Mouse (Mus musculus) MEL (cell line): ENCODE results near the gene 9630041A04Rik. TPM values are rescaled to one million over a fixed set of nuclear protein-coding genes. Genes with fewer than 3 reads are reported as not detected.

Experiments used
- DNase-seq: peaks from one replicate; pipeline ENCODE4 v3.0.0; 2011; ENCODE audit warnings: low read depth, low spot score
- H3K27ac ChIP-seq: 2 replicates; pipeline ENCODE4 v1.5.1; 2012; ENCODE audit warnings: low read depth, mild to moderate bottlenecking, control low read depth, low read length, moderate library complexity; ENCODE audit not compliant: control insufficient read depth
- H3K27me3 ChIP-seq, 2 experiments: fragments of 150-350 bp in 1 of 2; sonication (generic) in 1 of 2; 2 replicates each; pipeline ENCODE4 v1.6.1; 2012; ENCODE audit warnings: low read length in 2 of 2, mild to moderate bottlenecking in 2 of 2, improper control_type of control experiment in 1 of 2, moderate library complexity in 1 of 2; ENCODE audit not compliant: insufficient read depth in 2 of 2, control insufficient read depth in 1 of 2
- H3K36me3 ChIP-seq, 2 experiments: 2 replicates each; pipeline ENCODE4 v1.6.1; 2012 to 2014; ENCODE audit warnings: low read length in 2 of 2, improper control_type of control experiment in 1 of 2, inconsistent platforms in 1 of 2, mild to moderate bottlenecking in 1 of 2; ENCODE audit not compliant: insufficient read depth in 2 of 2, control insufficient read depth in 1 of 2
- H3K4me1 ChIP-seq, 2 experiments: fragments of 150-350 bp in 1 of 2; sonication (generic) in 1 of 2; 2 replicates each; pipeline ENCODE4 v1.6.1; 2012; ENCODE audit warnings: low read length in 2 of 2, improper control_type of control experiment in 1 of 2, mild to moderate bottlenecking in 1 of 2; ENCODE audit not compliant: insufficient read depth in 2 of 2, control insufficient read depth in 1 of 2
- H3K4me3 ChIP-seq, 2 experiments: fragments of 150-350 bp in 1 of 2; sonication (generic) in 1 of 2; 2 replicates each; pipeline ENCODE4 v1.5.1; 2012; ENCODE audit warnings: low read depth in 2 of 2, low read length in 2 of 2, mild to moderate bottlenecking in 2 of 2, moderate library complexity in 2 of 2, control low read depth in 1 of 2, improper control_type of control experiment in 1 of 2; ENCODE audit not compliant: control insufficient read depth in 1 of 2, insufficient read depth in 1 of 2
- H3K79me2 ChIP-seq: 2 replicates; pipeline ENCODE4 v1.6.1; 2012; ENCODE audit warnings: mild to moderate bottlenecking, low read length, moderate library complexity; ENCODE audit not compliant: control insufficient read depth, poor library complexity, insufficient read depth
- H3K9ac ChIP-seq: 2 replicates; pipeline ENCODE4 v1.6.1; 2012; ENCODE audit warnings: low read depth, mild to moderate bottlenecking, control low read depth, low read length, moderate library complexity; ENCODE audit not compliant: control insufficient read depth, poor library complexity, severe bottlenecking
- H3K9me3 ChIP-seq: fragments of 150-350 bp; sonication (generic); replicated peaks from 2 replicates; pipeline ENCODE4 v1.6.1; 2012; ENCODE audit warnings: mild to moderate bottlenecking, low read length, improper control_type of control experiment, moderate library complexity; ENCODE audit not compliant: insufficient read depth
- BHLHE40 ChIP-seq: IDR thresholded peaks from 2 replicates; pipeline ENCODE4 v1.6.1; 2012; ENCODE audit warnings: low read depth, mild to moderate bottlenecking, inconsistent platforms, low read length, improper control_type of control experiment, borderline replicate concordance
- CHD2 ChIP-seq: IDR thresholded peaks from 2 replicates; pipeline ENCODE4 v1.6.1; 2011; ENCODE audit warnings: low read length, improper control_type of control experiment
- CTCF ChIP-seq, 3 experiments: IDR thresholded peaks in 2 of 3; conservative IDR thresholded peaks in 1 of 3; 2 replicates each; pipeline ENCODE4 v1.5.1; 2011 to 2012; ENCODE audit warnings: low read length in 3 of 3, low read depth in 2 of 3, mild to moderate bottlenecking in 2 of 3, improper control_type of control experiment in 1 of 3, inconsistent platforms in 1 of 3, mixed read lengths in 1 of 3, moderate library complexity in 1 of 3; ENCODE audit not compliant: control insufficient read depth in 1 of 3, insufficient read depth in 1 of 3, poor library complexity in 1 of 3, severe bottlenecking in 1 of 3
- E2F4 ChIP-seq: IDR thresholded peaks from 2 replicates; pipeline ENCODE4 v1.6.1; 2011; ENCODE audit warnings: low read depth, low read length, improper control_type of control experiment, borderline replicate concordance
- ELF1 ChIP-seq: IDR thresholded peaks from 2 replicates; pipeline ENCODE4 v1.6.1; 2014; ENCODE audit warnings: low read depth, mild to moderate bottlenecking, inconsistent platforms, low read length, improper control_type of control experiment, moderate library complexity
- EP300 ChIP-seq, 2 experiments: IDR thresholded peaks; 2 replicates each; pipeline ENCODE4 v1.6.1; 2011; ENCODE audit warnings: improper control_type of control experiment in 2 of 2, low read length in 2 of 2, low read depth in 1 of 2, mild to moderate bottlenecking in 1 of 2
- ETS1 ChIP-seq: IDR thresholded peaks from 2 replicates; pipeline ENCODE4 v1.6.1; 2012; ENCODE audit warnings: low read depth, mild to moderate bottlenecking, inconsistent platforms, low read length, improper control_type of control experiment, moderate library complexity
- GATA1 ChIP-seq: IDR thresholded peaks from 2 replicates; pipeline ENCODE4 v1.6.1; 2011; ENCODE audit warnings: low read depth, low read length, improper control_type of control experiment
- MAFK ChIP-seq: IDR thresholded peaks from 2 replicates; pipeline ENCODE4 v1.6.1; 2011; ENCODE audit warnings: low read depth, mild to moderate bottlenecking, low read length, improper control_type of control experiment, borderline replicate concordance
- MAZ ChIP-seq: IDR thresholded peaks from 2 replicates; pipeline ENCODE4 v1.6.1; 2012; ENCODE audit warnings: low read depth, mild to moderate bottlenecking, inconsistent platforms, low read length, improper control_type of control experiment
- MEF2A ChIP-seq: IDR thresholded peaks from 2 replicates; pipeline ENCODE4 v1.6.1; 2014; ENCODE audit warnings: low read depth, mild to moderate bottlenecking, inconsistent platforms, low read length, improper control_type of control experiment; ENCODE audit not compliant: poor library complexity, insufficient replicate concordance, severe bottlenecking; ENCODE audit errors: extremely low read depth
- MYC ChIP-seq: IDR thresholded peaks from 2 replicates; pipeline ENCODE4 v1.6.1; 2011; ENCODE audit warnings: low read depth, mild to moderate bottlenecking, low read length, improper control_type of control experiment, moderate library complexity
- POLR2A ChIP-seq, 2 experiments: IDR thresholded peaks; 2 replicates each; pipeline ENCODE4 v1.6.1; 2011 to 2012; ENCODE audit warnings: low read length in 2 of 2, mild to moderate bottlenecking in 2 of 2, control low read depth in 1 of 2, improper control_type of control experiment in 1 of 2, low read depth in 1 of 2, moderate library complexity in 1 of 2; ENCODE audit not compliant: control insufficient read depth in 1 of 2, insufficient read depth in 1 of 2, poor library complexity in 1 of 2
- POLR2AphosphoS2 ChIP-seq: IDR thresholded peaks from 2 replicates; pipeline ENCODE4 v1.6.1; 2011; ENCODE audit warnings: low read length, improper control_type of control experiment
- POLR2AphosphoS5 ChIP-seq: IDR thresholded peaks from 2 replicates; pipeline ENCODE4 v1.6.1; 2012; ENCODE audit warnings: low read depth, borderline replicate concordance, mild to moderate bottlenecking, inconsistent platforms, low read length, moderate library complexity, mixed read lengths
- RCOR1 ChIP-seq: IDR thresholded peaks from 2 replicates; pipeline ENCODE4 v1.6.1; 2012; ENCODE audit warnings: low read depth, mild to moderate bottlenecking, inconsistent platforms, low read length, improper control_type of control experiment
- SMC3 ChIP-seq: IDR thresholded peaks from 2 replicates; pipeline ENCODE4 v1.6.1; 2011; ENCODE audit warnings: low read depth, low read length, improper control_type of control experiment
- TBP ChIP-seq: IDR thresholded peaks from 2 replicates; pipeline ENCODE4 v1.8.0; 2011; ENCODE audit warnings: low read depth, low read length, improper control_type of control experiment
- TCF12 ChIP-seq: IDR thresholded peaks from 2 replicates; pipeline ENCODE4 v1.6.1; 2014; ENCODE audit warnings: low read depth, mild to moderate bottlenecking, inconsistent platforms, low read length, improper control_type of control experiment, moderate library complexity
- UBTF ChIP-seq: IDR thresholded peaks from 2 replicates; pipeline ENCODE4 v1.6.1; 2012; ENCODE audit warnings: low read depth, mild to moderate bottlenecking, inconsistent platforms, low read length, improper control_type of control experiment, moderate library complexity, borderline replicate concordance; ENCODE audit not compliant: insufficient read depth
- ZC3H11A ChIP-seq: IDR thresholded peaks from 2 replicates; pipeline ENCODE4 v1.6.1; 2012; ENCODE audit warnings: low read depth, mild to moderate bottlenecking, inconsistent platforms, low read length, improper control_type of control experiment
- ZKSCAN1 ChIP-seq: IDR thresholded peaks from 2 replicates; pipeline ENCODE4 v1.6.1; 2012; ENCODE audit warnings: low read depth, mild to moderate bottlenecking, inconsistent platforms, low read length, improper control_type of control experiment, moderate library complexity
- ZMIZ1 ChIP-seq: IDR thresholded peaks from 2 replicates; pipeline ENCODE4 v1.6.1; 2012; ENCODE audit warnings: low read depth, mild to moderate bottlenecking, inconsistent platforms, low read length, improper control_type of control experiment, moderate library complexity
- ZNF384 ChIP-seq: IDR thresholded peaks from 2 replicates; pipeline ENCODE4 v1.6.1; 2012; ENCODE audit warnings: low read depth, mild to moderate bottlenecking, inconsistent platforms, low read length, improper control_type of control experiment
- polyA plus RNA-seq, 2 experiments: library from polyadenylated mRNA; stranded (reverse) in 1 of 2; unstranded in 1 of 2; fragments of >175 nt in 1 of 2; fragments of >200 nt in 1 of 2; gene quantifications; 2 replicates each; pipeline versions ENCODE4 v1.2.1 to v1.2.4; 2012; ENCODE audit warnings: low replicate concordance in 2 of 2, low read depth in 1 of 2; ENCODE audit not compliant: insufficient read length in 2 of 2, insufficient read depth in 1 of 2, missing spikeins in 1 of 2
- total RNA-seq: library from RNA; depleted of rRNA; stranded (reverse); fragments of 300-350 nt; gene quantifications from 2 replicates; pipeline ENCODE4 v1.2.3, GENCODE M21; 2012

9630041A04Rik gene
- total and polyA plus RNA-seq, 3 experiments, result not detected

- Histone ChIP-seq H3K36me3 (no peaks in the 10 kb centered on the region), H3K27me3 (no peaks in the 10 kb centered on the region), H3K9me3 (no peaks in the 10 kb centered on the region), H3K4me3 (no peak overlapping the region), H3K79me2 (no peaks in the 10 kb centered on the region), H3K4me1 (no peaks in the 10 kb centered on the region), H3K9ac (no peak overlapping the region), H3K27ac (no peak overlapping the region)
- no peak for TF ChIP-seq POLR2A (IDR thresholded peaks at IDR 0.05; ENCODE audit: control insufficient read depth in 1 of 2, insufficient read depth in 1 of 2, low read depth in 1 of 2, low read length in 2 of 2, poor library complexity in 1 of 2)
- no peak for TF ChIP-seq MYC
- no peak for TF ChIP-seq EP300 (IDR thresholded peaks at IDR 0.05; ENCODE audit: low read depth in 1 of 2, low read length in 2 of 2)
- no peak for TF ChIP-seq UBTF
- TF ChIP-seq ZNF384, result no peak
- TF ChIP-seq ELF1, result no peak
- no peak for TF ChIP-seq SMC3
- no peak for TF ChIP-seq ZKSCAN1
- no peak for TF ChIP-seq ZMIZ1
- no peak for TF ChIP-seq RCOR1
- no peak for TF ChIP-seq GATA1
- TF ChIP-seq BHLHE40, result no peak
- no peak for TF ChIP-seq POLR2AphosphoS5
- TF ChIP-seq E2F4, result no peak
- no peak for TF ChIP-seq TCF12
- no peak for TF ChIP-seq CTCF (IDR thresholded peaks at IDR 0.05 in 2 of 3, conservative IDR thresholded peaks at IDR 0.05 in 1 of 3; ENCODE audit: control insufficient read depth in 1 of 3, insufficient read depth in 1 of 3, low read depth in 2 of 3, low read length in 3 of 3, poor library complexity in 1 of 3, severe bottlenecking in 1 of 3)
- no peak for DNase-seq
These were observed 36.0 kb upstream of the 9630041A04Rik start for GRCm38 (mm10) chr9:101825626-101826025.

- no peaks in the 10 kb centered on the region for H3K9me3 ChIP-seq
- no peak for DNase-seq
- H3K27ac ChIP-seq, result no peak overlapping the region
- no peaks in the 10 kb centered on the region for H3K4me1 ChIP-seq
- H3K79me2 ChIP-seq, result no peaks in the 10 kb centered on the region
- H3K9ac ChIP-seq, result no peak overlapping the region
- no peak for TF ChIP-seq MEF2A
- TF ChIP-seq TBP, result no peak
- TF ChIP-seq ZMIZ1, result no peak
- TF ChIP-seq MAFK, result no peak
- TF ChIP-seq MAZ, result no peak
- TF ChIP-seq ETS1, result no peak
- TF ChIP-seq POLR2AphosphoS2, result no peak
- TF ChIP-seq CHD2, result no peak
- TF ChIP-seq BHLHE40, result no peak
- no peak for TF ChIP-seq ZC3H11A
- H3K4me3 ChIP-seq, result no peak overlapping the region
- H3K27me3 ChIP-seq, result no peaks in the 10 kb centered on the region
- no peaks in the 10 kb centered on the region for H3K36me3 ChIP-seq
These were observed 28.0 kb upstream of the 9630041A04Rik start for GRCm38 (mm10) chr9:101833619-101834018.
